Mouse (Mus musculus) midbrain, embryonic 15.5 days (tissue): ENCODE data around the gene Tent2. TPM values are rescaled to one million over a fixed set of nuclear protein-coding genes. Genes with fewer than 3 reads are reported as not detected.

Experiments used
- polyA plus RNA-seq: library from polyadenylated mRNA; unstranded; fragments of >200 nt; fragmentation: Nextera tagmentation; extraction: Ambion mirVana; gene quantifications from 2 replicates; pipeline ENCODE4 v1.2.1, GENCODE M21; 2015

Gene Tent2
- polyA plus RNA-seq, 1 experiment from 2014 or later: 36.1 TPM

Other genes with a start within 250 kb of the Tent2 start
- gene Cmya5, start 47.7 kb downstream of the Tent2 start, polyA plus RNA-seq: 0.10 and 0.14 TPM in 2 replicates
- 11.0 and 11.1 TPM in 2 replicates for gene Homer1, start 107.2 kb upstream of the Tent2 start, polyA plus RNA-seq